Mouse (Mus musculus) ES-E14 (cell line): Measurements from ENCODE around the gene AC124502.3.
A peak's percentile ranks its signal among the peaks of the same experiment; 100 is the strongest.

ENCODE experiments used
- CHD2 ChIP-seq: IDR thresholded peaks from 2 replicates; pipeline ENCODE4 v1.6.1; 2014; ENCODE audit warnings: mild to moderate bottlenecking, low read depth, low read length, inconsistent platforms
- HCFC1 ChIP-seq: IDR thresholded peaks from 2 replicates; pipeline ENCODE4 v1.6.1; 2012; ENCODE audit warnings: low read length, inconsistent platforms, borderline replicate concordance; ENCODE audit not compliant: insufficient read depth
- ZC3H11A ChIP-seq: IDR thresholded peaks from 2 replicates; pipeline ENCODE4 v1.6.1; 2012; ENCODE audit warnings: low read depth, mild to moderate bottlenecking, inconsistent platforms, low read length, borderline replicate concordance

DNA sequence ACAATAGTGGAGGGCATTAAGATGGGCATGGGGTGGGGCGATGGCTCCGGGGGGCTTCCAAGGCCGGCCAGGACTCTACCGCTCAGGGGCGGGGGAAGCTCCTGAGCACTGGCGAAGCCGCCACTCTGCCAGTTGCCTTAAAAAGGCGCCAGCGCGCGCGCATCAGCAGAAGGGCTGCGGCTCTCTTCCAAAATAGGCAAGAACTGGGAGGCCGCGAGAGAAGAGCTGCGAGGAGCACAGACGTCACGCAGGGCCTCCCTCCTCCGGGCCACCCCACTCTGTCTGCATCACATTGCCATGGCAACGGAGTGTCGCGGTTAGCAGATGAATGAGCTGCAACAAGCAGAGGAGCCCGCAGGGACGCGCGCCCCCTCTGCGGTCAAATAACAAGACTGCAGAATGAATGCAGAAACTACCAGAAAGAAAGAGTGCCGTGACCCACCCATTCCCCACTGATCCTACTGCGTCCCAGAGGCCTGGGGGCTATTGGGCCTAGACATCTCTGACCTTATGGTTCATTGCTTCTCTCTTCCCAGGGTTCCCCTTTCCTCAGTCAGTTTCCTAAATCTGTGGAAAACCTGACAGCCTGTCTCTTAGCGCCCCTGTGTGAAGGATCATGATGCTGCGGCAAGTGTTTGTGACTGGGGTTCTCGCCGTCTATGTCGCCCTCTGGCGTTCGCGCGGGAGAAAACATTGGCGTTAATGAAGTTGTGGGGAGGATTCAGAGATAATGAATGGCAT is 36.9 kb upstream of the AC124502.3 start:
- TF ChIP-seq HCFC1 (no peak; the same call in 1 of the 2 replicates), ZC3H11A (peak; percentile 66; the same call in 1 of the 2 replicates), CHD2 (no peak)
